Mouse (Mus musculus): Measurements from ENCODE around the gene Zfand3.

GRCm38 (mm10) chr17:30228439-30229215 is 224.1 kb downstream of the Zfand3 start:
- TF ChIP-seq CTCF (IDR thresholded peaks at IDR 0.05; ENCODE audit: borderline replicate concordance, insufficient read depth, low read depth, low read length) (no peak), POLR2A (IDR thresholded peaks at IDR 0.05; ENCODE audit: borderline replicate concordance, insufficient read depth, low read length) (no peak)

Measured in cerebellum, adult 2 months (tissue).